Mouse (Mus musculus) MEL (cell line): ENCODE data around the gene Spef1.

Experiments used
- CTCF ChIP-seq, 3 experiments: IDR thresholded peaks in 2 of 3; conservative IDR thresholded peaks in 1 of 3; 2 replicates each; pipeline ENCODE4 v1.5.1; 2011 to 2012; ENCODE audit warnings: low read length in 3 of 3, low read depth in 2 of 3, mild to moderate bottlenecking in 2 of 3, improper control_type of control experiment in 1 of 3, inconsistent platforms in 1 of 3, mixed read lengths in 1 of 3, moderate library complexity in 1 of 3; ENCODE audit not compliant: control insufficient read depth in 1 of 3, insufficient read depth in 1 of 3, poor library complexity in 1 of 3, severe bottlenecking in 1 of 3
- EP300 ChIP-seq, 2 experiments: IDR thresholded peaks; 2 replicates each; pipeline ENCODE4 v1.6.1; 2011; ENCODE audit warnings: improper control_type of control experiment in 2 of 2, low read length in 2 of 2, low read depth in 1 of 2, mild to moderate bottlenecking in 1 of 2
- ETS1 ChIP-seq: IDR thresholded peaks from 2 replicates; pipeline ENCODE4 v1.6.1; 2012; ENCODE audit warnings: low read depth, mild to moderate bottlenecking, inconsistent platforms, low read length, improper control_type of control experiment, moderate library complexity
- GABPA ChIP-seq: IDR thresholded peaks from 2 replicates; pipeline ENCODE4 v1.6.1; 2012; ENCODE audit warnings: low read depth, mild to moderate bottlenecking, inconsistent platforms, low read length, improper control_type of control experiment, moderate library complexity
- MAX ChIP-seq: IDR thresholded peaks from 2 replicates; pipeline ENCODE4 v1.6.1; 2011; ENCODE audit warnings: low read length, improper control_type of control experiment
- ZMIZ1 ChIP-seq: IDR thresholded peaks from 2 replicates; pipeline ENCODE4 v1.6.1; 2012; ENCODE audit warnings: low read depth, mild to moderate bottlenecking, inconsistent platforms, low read length, improper control_type of control experiment, moderate library complexity

DNA sequence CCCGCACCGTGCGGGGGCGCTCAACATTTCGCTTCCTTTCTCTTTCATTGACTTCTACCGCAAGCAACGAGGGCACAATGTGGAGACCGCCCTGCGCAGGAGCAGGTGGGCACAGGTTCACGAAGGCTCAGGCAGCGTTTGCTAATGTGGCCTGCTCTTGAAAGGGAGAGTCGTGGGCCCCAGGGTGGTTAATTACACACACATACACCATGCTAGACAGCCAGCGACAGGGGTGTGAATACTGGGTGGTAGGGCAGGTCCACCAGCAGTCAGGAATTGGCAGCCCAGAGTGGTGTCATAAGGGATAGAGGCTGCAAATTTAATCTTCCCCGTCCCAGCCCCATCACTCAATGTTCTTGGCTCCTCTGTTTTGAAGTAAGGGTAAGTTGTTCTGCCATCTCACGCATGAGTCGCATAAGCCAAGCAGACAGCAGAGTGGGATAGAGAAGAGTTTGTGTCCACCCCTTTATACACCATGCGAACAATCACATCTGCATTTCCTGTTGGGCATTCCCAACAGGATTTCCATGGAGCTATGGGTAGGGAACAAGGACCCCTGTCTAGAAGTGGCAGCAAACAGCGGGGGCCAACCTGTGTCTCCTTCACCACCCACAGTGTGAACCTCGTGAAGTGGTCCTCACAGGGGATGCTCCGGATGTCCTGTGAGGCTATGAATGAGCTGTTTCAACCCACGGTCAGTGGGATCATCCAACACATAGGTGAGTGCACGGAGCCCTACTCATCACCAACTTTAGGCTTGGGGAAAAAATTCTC, 43.9 kb downstream of the Spef1 start:
- no peak for TF ChIP-seq CTCF (IDR thresholded peaks at IDR 0.05 in 2 of 3, conservative IDR thresholded peaks at IDR 0.05 in 1 of 3; ENCODE audit: control insufficient read depth in 1 of 3, insufficient read depth in 1 of 3, low read depth in 2 of 3, low read length in 3 of 3, poor library complexity in 1 of 3, severe bottlenecking in 1 of 3)
- TF ChIP-seq MAX: no peak
- no peak for TF ChIP-seq EP300 (IDR thresholded peaks at IDR 0.05; ENCODE audit: low read depth in 1 of 2, low read length in 2 of 2)
- TF ChIP-seq ZMIZ1: no peak
- TF ChIP-seq ETS1: no peak
- no peak for TF ChIP-seq GABPA
